Mouse (Mus musculus) spleen, embryonic (tissue): ENCODE results near the gene Ints7.

ENCODE experiments used
- CTCF ChIA-PET: fragments of 350-600 bp; sonication (Branson Sonifier 250); formaldehyde crosslinking; loops from one replicate; lab custom pipeline; 2022; lab: Charles Lee

Gene Ints7

DNA sequence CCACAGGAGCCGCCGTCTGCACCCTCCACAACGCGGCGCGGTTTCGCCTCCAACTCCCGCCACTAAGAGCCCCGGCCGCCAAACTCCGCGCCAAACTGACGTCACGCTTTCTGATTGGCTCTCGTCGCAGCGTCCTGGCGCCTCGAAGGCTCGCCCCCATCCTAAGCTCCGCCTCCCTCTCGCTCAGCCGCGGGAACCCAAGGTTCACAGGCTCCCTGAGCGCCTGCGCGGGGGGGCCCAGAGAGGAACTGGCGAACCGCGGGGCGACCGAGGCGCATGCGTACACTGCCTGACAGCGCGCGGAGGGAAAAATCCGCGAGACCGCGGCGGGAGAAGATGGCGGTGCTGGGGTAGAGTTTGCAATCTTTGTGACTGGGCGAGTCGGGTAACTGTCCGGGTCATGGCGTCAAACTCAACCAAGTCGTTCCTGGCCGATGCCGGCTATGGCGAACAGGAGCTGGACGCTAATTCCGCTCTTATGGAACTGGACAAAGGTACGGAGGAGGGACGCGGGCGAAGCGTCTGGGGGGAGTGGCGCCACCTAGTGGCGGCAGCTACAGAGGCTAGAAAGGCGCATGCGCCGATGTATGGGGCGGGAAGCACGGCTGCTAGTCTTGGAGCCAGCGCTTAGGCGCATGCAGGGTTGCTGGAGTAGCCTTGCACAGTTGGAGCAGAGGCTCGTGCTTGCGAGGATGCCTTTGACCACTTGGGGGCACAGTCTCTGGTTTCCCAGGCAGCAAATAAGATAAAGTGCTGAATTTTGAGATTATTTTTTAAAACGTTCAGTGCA, at the start of gene Ints7, which contains the start of gene Dtl:
TSS of gene Ints7 (plus strand) at position 179 of the 790 bp plus-strand sequence.
TSS of gene Dtl (minus strand) at position 87 of the 790 bp plus-strand sequence.
- CTCF ChIA-PET: interaction anchor here (0.6 to 1.3 kb wide), 5 partner anchors 12 to 263 kb away, joined by 3 to 4 read pairs (median 3); no protein-coding TSS in a partner anchor

DNA sequence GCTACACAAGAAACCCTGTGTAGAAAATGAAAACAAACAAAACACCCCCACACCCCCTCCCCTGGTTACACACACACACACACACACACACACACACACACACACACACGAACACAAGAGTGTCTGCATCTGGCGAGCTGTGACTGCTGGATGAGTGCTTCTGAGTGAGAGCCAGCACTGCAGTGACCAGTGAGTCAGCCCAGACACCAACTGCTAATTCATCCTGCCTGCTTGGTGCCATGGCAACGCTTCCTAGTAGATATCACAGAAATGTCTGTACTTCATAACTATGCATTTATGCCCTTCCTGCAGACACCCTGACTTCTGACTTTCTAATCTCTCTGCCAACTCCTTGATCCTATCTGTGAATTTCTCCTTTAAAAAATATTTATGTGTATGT, 48.3 kb upstream of the Ints7 start:
- CTCF ChIA-PET: no interaction called here

DNA sequence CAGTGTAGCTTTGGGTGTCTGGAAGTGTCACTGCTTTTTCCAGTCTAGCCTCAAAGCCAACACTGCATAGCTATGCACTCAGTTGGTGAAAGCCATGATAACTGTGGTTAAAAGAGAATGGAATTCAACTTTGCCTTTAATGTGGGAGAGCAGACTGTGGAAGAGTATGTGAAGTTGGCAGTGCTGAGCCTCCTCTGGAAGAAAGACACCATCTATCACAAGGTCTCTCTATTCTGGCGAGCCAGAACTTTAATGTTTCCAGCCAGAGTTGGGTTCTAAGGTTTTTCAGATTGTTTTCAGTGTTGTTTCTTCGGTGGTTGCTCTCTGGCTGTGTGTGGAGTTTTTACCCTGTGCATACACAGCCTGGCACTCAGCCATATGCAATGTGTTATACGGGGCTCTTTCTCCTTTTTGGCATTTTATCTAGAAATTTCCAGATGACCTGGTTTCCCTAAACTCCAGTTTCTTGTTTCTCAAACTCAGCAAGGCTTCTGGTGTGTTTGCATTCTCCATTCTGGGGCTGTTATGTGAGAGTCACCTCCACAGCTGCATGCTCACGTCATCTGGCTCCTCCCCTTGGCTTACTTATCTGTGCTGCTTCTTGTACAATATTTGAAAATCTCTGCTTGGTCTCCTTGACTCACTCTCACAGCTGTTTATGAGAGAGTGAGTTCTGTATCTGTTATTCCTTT, 47.4 kb upstream of the Ints7 start:
- CTCF ChIA-PET: interaction anchor here (0.7 kb wide), 1 partner anchor 171 kb away, joined by 4 read pairs; no protein-coding TSS in a partner anchor

DNA sequence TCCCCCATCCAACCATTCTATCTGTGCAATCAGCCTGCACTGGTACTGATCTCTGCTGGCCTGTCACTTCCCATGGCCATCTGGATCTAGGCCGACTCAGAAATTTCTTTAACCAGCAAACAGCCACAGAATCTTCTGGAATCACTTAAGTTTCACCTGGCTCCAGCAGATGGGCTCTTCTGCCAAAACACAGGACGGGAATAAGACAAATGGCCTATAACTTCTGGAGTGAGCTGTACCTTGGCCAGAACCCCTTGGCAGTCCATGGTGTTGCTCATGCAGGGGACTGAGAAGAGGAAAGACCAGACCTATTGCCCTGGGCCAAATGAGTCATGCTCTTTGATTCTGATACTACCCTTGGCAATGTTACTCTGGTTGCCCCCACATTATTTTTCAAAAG, 46.0 kb upstream of the Ints7 start:
- CTCF ChIA-PET: no interaction called here

DNA sequence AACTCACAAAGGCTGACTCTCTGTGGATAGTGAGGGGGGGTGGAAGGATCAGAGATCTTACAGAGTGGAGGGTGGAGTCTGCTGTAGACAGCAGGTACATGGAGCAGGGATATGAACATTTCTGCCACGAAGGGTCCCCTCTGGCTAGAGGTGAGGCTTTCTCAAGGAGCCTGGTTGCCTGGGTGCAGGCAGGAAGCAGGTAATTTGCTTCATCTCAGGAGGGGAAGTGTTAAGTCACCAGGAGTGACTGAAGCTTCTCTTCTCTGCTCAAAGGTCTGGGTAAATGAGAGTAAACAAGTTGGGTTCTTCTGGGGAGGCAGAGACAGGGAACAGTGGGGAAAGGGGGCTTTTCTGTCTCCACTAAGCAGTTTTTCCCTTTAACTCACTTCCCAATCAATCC, 44.4 kb upstream of the Ints7 start:
- CTCF ChIA-PET: no interaction called here

DNA sequence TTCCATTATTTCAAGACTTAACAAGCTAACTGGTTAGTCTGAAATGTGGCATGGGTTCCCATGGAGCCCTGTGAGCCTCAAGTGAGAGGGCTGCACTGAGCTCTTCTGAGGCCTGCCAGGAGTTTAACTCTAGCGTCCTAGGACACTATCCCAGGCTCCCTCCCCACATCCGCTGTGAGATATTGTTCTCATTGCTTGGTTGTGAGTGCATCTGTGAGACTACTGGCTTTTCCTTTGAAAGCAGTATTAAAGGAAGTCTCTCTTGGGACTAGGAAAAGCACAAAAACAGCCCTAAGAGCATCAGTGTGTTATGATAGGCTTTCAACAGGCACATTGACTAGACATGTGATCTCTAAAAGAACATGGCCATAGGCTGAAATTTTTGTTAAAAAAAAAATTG, 40.5 kb upstream of the Ints7 start:
- CTCF ChIA-PET: no interaction called here

DNA sequence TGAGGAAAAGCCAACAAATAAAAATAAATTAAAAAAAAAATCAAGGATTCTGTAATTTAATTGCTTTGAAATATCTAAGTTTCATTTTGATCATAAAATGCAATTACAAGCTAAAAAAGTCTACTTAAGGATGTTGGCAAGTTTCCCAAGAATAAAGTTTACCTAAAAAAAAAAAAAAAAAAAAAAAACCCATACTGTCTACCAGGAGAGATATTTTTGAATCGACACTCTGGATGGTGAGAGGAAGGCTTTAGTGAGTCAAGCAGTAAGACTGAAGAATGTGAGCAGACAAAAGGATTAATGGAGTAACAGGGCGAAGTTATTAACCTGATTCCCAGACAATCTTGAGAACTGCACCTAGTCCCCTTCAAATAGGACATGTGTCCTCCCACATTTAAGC, 35.1 kb upstream of the Ints7 start:
- CTCF ChIA-PET: no interaction called here

DNA sequence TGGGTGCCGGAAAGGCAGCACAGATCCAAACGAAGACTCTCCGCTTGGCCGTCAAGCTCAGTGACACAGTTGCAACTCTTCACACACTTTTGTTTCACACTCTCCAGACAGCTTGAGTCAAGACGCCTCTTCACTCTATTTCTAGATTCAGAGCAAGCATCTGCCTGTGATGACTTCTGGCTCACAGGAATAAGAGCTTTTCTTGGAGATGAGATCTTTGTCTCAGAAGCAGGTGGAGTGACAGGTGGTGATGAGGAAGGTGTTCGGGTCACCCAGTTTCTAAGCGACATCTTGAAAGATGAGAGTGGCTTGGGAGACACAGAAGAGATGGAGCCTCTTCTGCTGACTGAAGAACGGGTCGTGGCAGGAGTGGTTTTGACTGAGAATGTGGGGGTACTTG, 34.4 kb upstream of the Ints7 start:
- CTCF ChIA-PET: no interaction called here

DNA sequence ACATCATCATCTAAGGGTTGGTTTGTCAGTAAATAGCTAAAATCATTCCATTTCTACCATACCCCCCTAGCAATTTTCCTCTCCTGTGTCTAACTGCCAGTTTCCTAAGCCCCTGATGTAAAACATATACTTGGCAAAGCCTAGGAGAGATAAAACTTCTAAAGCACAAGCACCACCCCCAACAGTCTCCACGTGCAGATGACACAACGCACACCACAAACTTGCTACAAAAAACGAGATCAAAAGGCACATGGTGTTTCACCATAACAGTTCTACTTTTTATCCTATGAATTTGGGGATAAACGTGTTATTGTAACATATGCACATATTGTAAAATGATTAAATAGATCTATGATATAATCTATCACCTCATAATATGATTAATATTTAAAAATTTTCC, 33.8 kb upstream of the Ints7 start:
- CTCF ChIA-PET: no interaction called here

DNA sequence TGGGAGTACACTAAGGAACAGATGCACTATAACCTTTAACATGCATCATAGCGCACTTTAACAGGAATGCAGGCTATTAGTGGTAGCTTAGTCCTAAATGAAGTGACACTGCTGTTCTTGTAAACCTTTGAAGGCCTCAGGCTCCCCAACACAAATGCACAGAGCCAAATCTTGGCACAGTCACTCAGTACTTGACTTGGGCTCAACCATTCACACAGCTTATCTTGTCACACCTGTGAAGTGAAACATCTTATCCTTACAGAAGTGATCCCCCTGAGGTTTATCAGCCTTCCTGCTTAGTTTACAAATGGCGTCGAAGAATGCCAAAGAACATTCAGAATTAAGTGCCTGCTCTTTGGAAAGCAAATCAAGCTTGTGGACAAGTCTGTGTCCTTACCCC, 31.7 kb upstream of the Ints7 start:
- CTCF ChIA-PET: no interaction called here

DNA sequence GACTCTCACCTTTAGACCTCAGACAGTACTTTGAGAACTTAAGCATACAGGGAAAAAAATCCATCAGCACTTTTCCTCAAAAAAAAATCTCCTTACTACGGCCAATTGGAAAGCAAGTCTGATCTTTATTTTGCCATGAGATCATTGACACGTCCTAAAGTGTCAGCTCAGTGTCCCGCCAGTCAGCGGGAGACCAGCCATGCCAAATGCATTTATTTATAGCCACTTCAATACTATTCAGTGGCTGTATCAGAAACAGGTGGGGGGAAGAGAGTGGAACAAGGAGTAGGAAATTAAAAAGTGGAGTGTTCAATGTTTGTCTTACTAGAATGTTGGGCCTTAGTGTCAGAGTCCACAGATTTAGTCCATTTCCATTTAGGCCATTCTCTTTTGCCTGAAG, 24.6 kb upstream of the Ints7 start:
- CTCF ChIA-PET: no interaction called here

DNA sequence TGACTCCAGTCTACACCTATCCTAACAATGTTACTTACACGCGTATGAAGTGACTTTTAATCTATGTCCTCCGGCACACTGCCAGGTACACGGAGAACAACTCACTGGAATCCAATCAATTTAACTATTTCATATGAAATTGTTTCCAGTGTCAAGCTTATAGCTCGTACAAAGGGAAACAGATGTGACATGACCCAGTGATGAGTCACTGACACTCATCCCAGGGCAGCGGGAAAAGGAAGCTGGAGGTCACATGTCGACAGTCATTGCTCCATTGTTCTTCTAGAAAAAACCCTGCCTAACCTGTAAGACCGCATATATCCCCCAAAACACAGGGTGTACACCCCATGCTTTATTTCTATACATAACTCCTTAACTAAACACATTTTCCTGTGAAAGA, 18.3 kb upstream of the Ints7 start:
- CTCF ChIA-PET: interaction anchor here (0.6 kb wide), 1 partner anchor 704 kb away, joined by 4 read pairs; no protein-coding TSS in a partner anchor

DNA sequence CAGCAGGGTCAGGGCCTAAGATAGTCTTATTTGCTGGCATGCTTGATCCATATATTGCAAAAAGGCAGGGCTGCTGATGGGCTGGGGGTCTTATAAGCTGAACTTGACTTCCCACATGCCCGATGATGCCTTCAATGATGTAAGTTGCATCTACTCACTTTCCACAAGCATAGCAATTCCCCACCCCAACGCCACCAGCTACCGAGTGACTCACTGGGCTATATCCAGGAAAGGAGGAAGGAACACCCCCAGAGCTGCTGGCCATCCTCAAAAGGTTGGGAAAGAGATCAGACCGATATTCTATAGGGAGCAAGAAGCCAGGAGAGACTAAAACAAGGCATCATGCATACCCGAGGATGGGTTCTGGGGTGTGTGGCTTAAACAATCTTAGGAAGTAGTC, 15.7 kb upstream of the Ints7 start:
- CTCF ChIA-PET: interaction anchor here (0.6 kb wide), 1 partner anchor 51 kb away, joined by 3 read pairs; no protein-coding TSS in a partner anchor

DNA sequence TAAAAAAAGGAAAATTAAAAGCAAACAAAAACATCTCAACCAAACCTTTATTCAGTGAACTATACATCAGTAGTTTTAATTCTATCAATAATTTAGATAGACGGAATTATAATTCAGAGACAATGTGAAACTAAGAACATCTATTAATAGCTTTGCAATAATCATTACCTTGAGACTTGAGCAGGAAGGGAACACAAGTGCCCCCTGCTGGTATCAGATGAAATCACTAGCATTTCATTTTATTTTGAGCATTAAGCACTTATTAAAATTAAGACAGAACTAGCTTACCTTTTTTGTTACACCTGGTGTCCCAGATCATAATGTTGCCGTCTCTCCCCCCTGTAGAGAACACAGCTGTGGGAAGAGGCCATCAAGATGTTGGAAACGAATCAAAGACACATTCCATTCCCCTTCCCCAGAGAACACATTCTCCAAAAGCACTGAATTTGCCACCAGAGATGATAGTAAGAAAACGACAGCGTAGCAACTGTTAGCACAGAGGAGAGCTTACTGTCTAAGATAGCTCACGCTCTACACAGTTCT, 12.5 kb upstream of the Ints7 start:
- CTCF ChIA-PET: interaction anchor here (1.0 to 1.6 kb wide), 3 partner anchors 12 to 199 kb away, joined by 3 to 5 read pairs (median 5); partner anchors contain the start of genes Dtl and Ints7

DNA sequence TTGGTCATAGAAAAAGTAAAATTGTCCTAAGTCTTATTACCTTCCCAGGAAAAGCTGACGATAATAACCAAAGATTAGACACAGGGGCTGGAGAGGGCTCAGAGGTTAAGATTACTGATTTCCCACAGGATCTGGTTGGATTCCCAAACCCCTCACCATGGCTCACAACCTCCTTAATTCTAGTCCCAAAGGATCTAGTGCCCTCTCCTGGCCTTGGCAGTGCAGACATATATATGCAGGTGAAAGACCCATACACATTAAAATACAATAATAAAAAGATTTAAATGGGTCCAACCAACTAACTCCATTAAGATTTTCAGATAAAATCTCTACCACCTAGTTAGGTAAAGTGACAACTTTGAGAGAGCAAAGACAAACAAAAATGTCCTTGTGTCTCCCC, 7.6 kb upstream of the Ints7 start:
- CTCF ChIA-PET: no interaction called here

DNA sequence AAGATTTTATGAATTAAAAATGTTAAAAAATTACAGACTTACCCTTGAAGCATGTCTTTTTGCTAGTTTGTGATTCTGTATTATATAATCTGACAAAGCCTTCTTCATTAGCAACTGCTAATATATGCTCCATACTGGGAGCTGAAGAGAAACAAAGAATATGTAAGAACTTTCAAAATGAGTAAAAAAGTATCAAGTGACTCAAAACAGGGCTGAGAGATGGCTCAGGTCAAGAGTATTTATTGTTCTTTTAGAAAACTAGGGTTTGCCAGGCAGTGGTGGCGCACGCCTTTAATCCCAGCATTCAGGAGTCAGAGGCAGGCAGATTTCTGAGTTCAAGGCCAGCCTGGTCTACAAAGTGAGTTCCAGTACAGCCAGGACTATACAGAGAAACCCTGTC, 5.8 kb upstream of the Ints7 start:
- CTCF ChIA-PET: no interaction called here

DNA sequence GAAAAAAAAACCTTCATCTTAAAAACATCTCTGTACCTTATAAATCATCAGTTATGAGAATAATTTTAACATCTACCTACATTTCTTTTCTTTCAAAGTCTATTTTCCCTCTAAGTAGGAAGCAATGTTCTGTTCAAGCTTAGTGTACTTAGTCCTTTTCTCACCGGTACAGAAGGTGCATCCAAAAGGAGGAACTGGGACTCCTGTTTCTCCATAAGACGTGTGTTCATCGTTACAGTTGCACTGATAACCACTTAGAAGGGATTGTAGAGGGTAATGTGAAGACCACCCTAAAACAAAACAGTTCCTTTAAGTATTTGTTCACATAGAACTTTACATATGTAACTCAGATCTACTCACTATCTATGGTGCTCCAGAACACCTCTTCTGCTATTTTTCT, 5.0 kb upstream of the Ints7 start:
- CTCF ChIA-PET: no interaction called here

DNA sequence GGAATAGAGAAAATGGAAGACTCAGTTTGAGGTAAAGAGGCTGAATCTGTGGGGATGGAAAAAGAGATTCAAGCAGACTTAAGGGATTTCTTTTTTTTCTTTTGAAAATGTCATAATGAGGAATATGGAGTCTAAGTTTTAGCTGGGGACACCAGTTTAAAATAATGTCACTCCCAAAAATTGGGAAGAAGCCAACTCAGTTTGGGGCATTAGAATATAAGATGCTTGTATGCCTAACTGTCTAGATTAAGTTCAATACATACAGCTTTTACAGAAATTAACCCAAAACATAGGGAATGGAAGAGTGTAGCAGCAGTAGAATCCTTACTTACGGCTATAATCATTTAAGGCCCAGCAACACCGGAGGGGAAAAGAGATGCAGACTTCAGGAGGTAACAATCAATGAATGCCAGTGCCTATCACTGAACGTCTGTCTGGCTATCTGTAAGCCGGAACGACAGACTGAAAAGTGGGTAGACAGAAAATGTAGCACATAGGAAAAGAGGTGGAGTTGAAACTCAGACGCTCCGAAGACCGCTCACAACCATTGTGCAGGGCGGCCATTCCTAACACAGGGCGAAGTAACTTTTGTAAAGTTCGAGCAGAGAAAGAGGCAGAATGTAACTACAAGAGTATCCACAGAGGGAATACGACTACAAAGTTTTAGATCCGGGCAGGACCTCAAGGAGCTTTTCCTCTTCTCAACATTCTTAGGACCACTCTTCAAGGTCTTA, 1.4 kb upstream of the Ints7 start:
- CTCF ChIA-PET: interaction anchor here (0.6 kb wide), 1 partner anchor 251 kb away, joined by 3 read pairs; no protein-coding TSS in a partner anchor

DNA sequence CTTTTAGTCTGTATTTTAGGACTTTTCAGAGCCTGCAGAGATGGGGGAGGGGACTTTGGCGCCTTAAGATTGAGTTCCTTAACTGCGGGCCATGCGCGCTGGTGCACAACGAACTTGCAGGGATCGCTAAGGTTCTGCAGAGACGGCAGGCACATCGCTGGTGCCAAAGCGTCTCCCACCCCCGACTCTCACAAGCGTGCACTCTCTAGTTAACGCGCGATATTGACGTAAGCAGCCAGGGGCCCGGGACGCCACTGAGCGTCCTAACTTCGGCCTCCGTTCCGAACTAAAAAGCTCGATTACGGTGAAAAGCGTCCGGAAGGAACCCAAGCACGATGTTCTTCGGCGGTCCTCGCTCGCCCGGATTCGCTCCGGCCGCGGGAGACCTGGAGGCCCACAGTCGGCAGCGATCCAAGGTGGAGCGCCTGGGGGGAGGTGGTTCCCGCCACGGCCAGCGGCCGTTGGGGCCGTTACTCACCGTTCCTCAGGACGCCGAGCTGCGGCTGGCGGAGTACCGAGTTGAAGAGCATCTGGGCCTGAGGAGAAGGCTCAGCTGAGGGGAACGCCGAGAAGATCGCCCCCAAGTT, 472 bp upstream of the Ints7 start:
- CTCF ChIA-PET: interaction anchor here (0.6 to 1.1 kb wide), 2 partner anchors 11 to 200 kb away, joined by 3 read pairs; no protein-coding TSS in a partner anchor

DNA sequence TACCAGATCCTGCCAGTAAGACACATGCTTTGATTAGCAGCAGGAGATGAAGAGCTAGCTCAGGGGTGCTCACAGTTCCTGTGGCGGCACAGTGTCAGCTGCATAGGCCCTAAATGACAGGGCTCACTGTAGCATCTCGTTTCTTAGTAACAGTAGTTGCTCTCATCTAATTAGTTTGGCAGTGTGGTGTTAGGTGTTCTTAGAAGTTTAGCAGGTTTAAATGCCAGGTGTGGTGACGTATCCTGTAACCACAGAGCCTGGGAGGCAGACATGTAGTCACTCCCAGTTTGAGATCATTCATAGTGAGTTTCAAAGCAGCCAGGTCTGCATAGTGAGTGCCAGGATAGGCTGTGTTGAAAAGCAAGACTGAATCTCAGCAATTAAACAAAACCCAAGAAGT, 4.1 kb downstream of the Ints7 start:
- CTCF ChIA-PET: interaction anchor here (0.5 kb wide), 1 partner anchor 105 kb away, joined by 3 read pairs; no protein-coding TSS in a partner anchor

DNA sequence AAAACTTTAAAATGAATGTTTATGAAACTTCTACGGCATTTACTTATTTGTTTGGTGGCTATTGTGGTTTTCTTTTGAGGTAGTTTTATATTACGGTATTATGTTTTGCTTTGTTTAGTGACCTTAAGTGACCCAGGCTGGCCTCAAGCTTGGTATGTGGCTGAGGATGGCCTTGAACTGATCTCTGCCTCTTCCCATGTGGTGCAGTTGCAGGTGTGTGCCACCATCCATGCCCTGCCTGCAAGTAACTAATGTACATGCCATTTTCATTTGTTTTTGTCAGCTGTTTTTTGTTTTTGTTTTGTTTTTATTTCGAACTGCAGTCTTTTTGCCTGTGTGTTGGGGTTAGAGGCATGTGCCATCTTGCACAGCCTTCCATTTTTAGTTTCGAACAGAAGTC, 6.2 kb downstream of the Ints7 start:
- CTCF ChIA-PET: no interaction called here
